Mouse (Mus musculus): ENCODE measurements around the gene E130309D02Rik. TPM values are rescaled to one million over a fixed set of nuclear protein-coding genes. Genes with fewer than 3 reads are reported as not detected.

The E130309D02Rik gene
- polyA plus RNA-seq, 1 experiment: not detected

DNA sequence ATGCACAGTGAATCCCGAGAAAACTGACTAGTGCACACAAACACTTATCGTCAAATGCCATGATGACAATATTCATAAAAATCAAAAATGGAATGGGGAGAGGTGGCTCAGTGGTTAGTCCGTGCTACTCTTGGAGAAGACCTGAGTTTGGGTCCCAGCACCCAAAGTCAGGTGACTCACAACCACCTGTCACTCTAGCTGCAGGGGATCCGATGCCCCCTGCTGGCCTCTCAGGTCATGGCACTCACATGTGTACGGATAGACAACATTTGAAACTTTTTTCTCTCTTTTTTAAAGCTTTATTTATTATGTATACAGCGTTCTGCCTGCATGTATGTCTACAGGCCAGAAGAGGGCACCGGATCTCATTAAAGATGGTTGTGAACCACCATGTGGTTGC lies 16.8 kb downstream of the E130309D02Rik start:
- H3K27ac ChIP-seq (ENCODE audit: insufficient read depth, low read depth, low read length): no peak overlapping the region
- H3K4me3 ChIP-seq (ENCODE audit: insufficient read depth, low read depth, low read length): no peak overlapping the region
- WGBS: 95% methylated on average over 7 of the region's 7 CpGs
- TF ChIP-seq CTCF (IDR thresholded peaks at IDR 0.05; ENCODE audit: insufficient read depth, low read depth, low read length) (no peak), POLR2A (IDR thresholded peaks at IDR 0.05; ENCODE audit: insufficient read depth, low read depth, low read length) (no peak)
- H3K4me1 ChIP-seq (ENCODE audit: control insufficient read depth, insufficient read depth, low read length): peaks cover 6% of the 10 kb centered on the region

DNA sequence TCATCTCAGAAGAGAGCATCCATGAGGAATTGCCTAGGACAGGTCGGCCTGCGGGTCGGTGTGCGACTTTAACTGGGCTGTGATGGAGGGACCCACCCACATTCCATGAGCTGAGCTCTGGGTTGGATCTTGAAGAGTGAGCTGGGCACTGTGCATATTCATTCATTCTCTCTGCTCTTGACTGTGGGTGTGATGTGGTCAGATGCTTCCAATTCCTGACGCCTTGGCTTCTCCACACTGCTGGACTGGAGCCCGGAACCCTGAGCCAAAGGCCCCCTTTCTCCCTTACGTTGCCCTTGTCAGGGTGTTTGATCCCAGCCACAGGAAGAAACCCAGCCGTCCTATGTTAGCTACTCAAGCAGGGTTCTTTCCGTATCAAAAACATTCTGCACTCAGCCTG lies 17.2 kb downstream of the E130309D02Rik start:
- TF ChIP-seq POLR2A (IDR thresholded peaks at IDR 0.05; ENCODE audit: insufficient read depth, low read depth, low read length) (no peak), CTCF (IDR thresholded peaks at IDR 0.05; ENCODE audit: insufficient read depth, low read depth, low read length) (no peak)
- 76% methylated on average over 9 of the region's 9 CpGs for WGBS

GRCm38 (mm10) chr5:143295330-143295729 lies 19.8 kb downstream of the E130309D02Rik start:
- Histone ChIP-seq H3K27ac (ENCODE audit: insufficient read depth, low read depth, low read length) (no peak overlapping the region), H3K4me1 (ENCODE audit: control insufficient read depth, insufficient read depth, low read length) (peaks cover 15% of the 10 kb centered on the region), H3K4me3 (ENCODE audit: insufficient read depth, low read depth, low read length) (no peak overlapping the region)
- 43% methylated on average over 2 of the region's 2 CpGs for WGBS
- no peak for TF ChIP-seq POLR2A (IDR thresholded peaks at IDR 0.05; ENCODE audit: insufficient read depth, low read depth, low read length)

More for the DNA sequence above, 17.2 kb downstream of the E130309D02Rik start:
- H3K4me1 ChIP-seq (ENCODE audit: control insufficient read depth, insufficient read depth, low read length): peaks cover 8% of the 10 kb centered on the region
- no peak overlapping the region for H3K4me3 ChIP-seq (ENCODE audit: insufficient read depth, low read depth, low read length)
- no peak overlapping the region for H3K27ac ChIP-seq (ENCODE audit: insufficient read depth, low read depth, low read length)

GRCm38 (mm10) chr5:143294862-143295261 lies 20.3 kb downstream of the E130309D02Rik start:
- 97% methylated on average over 3 of the region's 3 CpGs for WGBS
- TF ChIP-seq POLR2A (IDR thresholded peaks at IDR 0.05; ENCODE audit: insufficient read depth, low read depth, low read length) (no peak), CTCF (IDR thresholded peaks at IDR 0.05; ENCODE audit: insufficient read depth, low read depth, low read length) (no peak)
- H3K4me1 ChIP-seq (ENCODE audit: control insufficient read depth, insufficient read depth, low read length): peaks cover 15% of the 10 kb centered on the region
- H3K4me3 ChIP-seq (ENCODE audit: insufficient read depth, low read depth, low read length): no peak overlapping the region
- no peak overlapping the region for H3K27ac ChIP-seq (ENCODE audit: insufficient read depth, low read depth, low read length)

DNA sequence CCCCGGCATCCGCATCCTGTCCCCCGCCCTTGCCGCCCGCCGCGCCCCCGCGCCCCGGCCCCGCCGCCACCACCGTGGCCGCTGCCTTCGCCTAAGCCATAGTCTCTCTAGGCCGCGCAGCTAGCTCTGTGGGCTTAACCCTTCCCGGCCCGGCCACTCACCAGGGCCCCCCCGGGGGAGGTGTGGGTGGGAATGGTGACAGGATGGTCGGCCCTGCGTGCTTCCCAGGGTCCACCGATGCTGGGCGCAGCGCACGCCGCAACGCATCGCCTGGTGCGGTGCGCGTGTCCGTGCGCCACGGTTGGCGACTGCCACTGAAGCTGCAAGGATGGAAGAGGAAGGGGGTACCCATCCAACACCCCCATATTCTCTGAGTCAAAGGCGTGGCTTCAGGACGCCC lies 21.8 kb downstream of the E130309D02Rik start, which contains the start of gene Zfp853:
Gene Zfp853 (minus strand): TSS at position 220 of the 400 bp plus-strand sequence.
- Histone ChIP-seq H3K4me3 (ENCODE audit: insufficient read depth, low read depth, low read length) (peak within 1 kb of the TSS; percentile 50), H3K27ac (ENCODE audit: insufficient read depth, low read depth, low read length) (no peak within 1 kb of the TSS), H3K4me1 (ENCODE audit: control insufficient read depth, insufficient read depth, low read length) (peaks cover 15% of the 10 kb centered on the region)
- TF ChIP-seq CTCF (IDR thresholded peaks at IDR 0.05; ENCODE audit: insufficient read depth, low read depth, low read length) (no peak), POLR2A (IDR thresholded peaks at IDR 0.05; ENCODE audit: insufficient read depth, low read depth, low read length) (no peak)
- WGBS: 1% methylated on average over 26 of the region's 38 CpGs

GRCm38 (mm10) chr5:143292879-143293278 lies 22.3 kb downstream of the E130309D02Rik start:
- Histone ChIP-seq H3K4me3 (ENCODE audit: insufficient read depth, low read depth, low read length) (peak overlapping the region; percentile 50), H3K27ac (ENCODE audit: insufficient read depth, low read depth, low read length) (no peak overlapping the region), H3K4me1 (ENCODE audit: control insufficient read depth, insufficient read depth, low read length) (peaks cover 15% of the 10 kb centered on the region)
- 5% methylated on average over 19 of the region's 19 CpGs for WGBS
- TF ChIP-seq POLR2A (IDR thresholded peaks at IDR 0.05; ENCODE audit: insufficient read depth, low read depth, low read length) (no peak), CTCF (IDR thresholded peaks at IDR 0.05; ENCODE audit: insufficient read depth, low read depth, low read length) (no peak)

DNA sequence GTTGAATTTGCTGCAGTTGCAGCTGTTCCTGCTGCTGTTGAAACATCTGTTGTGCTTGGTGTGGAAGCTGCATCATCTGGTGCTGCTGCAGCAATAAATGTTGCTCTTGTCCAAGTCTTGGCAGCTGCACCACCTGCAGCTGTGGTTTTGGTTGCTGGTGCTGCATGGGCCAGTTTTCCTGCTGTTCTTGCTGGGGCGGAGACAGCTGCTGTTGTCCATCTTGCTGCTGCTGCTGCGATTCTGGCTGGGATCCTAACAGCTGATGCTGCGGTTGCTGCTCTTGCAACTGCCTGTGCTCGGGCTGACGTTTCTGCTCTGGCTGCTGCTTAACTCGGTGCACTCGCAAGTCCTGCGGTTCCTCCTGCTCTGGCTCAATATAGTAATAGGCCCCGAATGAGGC lies 25.9 kb downstream of the E130309D02Rik start:
- H3K27ac ChIP-seq (ENCODE audit: insufficient read depth, low read depth, low read length): no peak overlapping the region
- 82% methylated on average over 9 of the region's 9 CpGs for WGBS
- TF ChIP-seq CTCF (IDR thresholded peaks at IDR 0.05; ENCODE audit: insufficient read depth, low read depth, low read length): no peak
- TF ChIP-seq POLR2A (IDR thresholded peaks at IDR 0.05; ENCODE audit: insufficient read depth, low read depth, low read length): no peak

DNA sequence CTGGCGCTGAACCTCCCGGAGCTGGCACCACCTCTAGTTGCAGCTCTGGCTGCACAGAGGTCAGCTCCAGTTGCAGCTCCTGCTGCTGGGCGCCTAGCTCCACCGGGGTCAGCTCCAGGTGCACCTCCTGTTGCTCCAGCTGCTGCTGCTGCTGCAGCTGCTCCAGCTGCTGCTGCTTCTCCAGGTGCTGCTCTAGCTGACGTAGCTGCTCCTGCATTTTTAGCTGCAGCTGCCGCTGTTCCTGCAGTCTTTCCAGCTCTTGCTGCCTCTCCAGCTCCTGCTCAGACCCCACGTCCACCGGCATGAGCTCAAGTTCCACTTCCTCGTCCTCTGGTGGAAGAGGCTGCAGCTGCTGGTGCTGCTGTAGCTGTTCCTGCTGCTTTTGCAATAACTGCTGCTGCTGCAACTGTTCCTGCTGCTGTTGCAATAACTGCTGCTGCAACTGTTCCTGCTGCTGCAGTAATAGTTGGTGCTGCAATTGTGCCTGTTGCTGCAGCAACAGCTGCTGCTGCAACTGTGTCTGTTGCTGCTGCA lies 26.7 kb downstream of the E130309D02Rik start:
- Histone ChIP-seq H3K4me3 (ENCODE audit: insufficient read depth, low read depth, low read length) (no peak overlapping the region), H3K27ac (ENCODE audit: insufficient read depth, low read depth, low read length) (no peak overlapping the region), H3K4me1 (ENCODE audit: control insufficient read depth, insufficient read depth, low read length) (peaks cover 11% of the 10 kb centered on the region)
- WGBS: 60% methylated on average over 9 of the region's 9 CpGs
- TF ChIP-seq CTCF (IDR thresholded peaks at IDR 0.05; ENCODE audit: insufficient read depth, low read depth, low read length) (no peak), POLR2A (IDR thresholded peaks at IDR 0.05; ENCODE audit: insufficient read depth, low read depth, low read length) (no peak)

More for the DNA sequence above, 25.9 kb downstream of the E130309D02Rik start:
- Histone ChIP-seq H3K4me1 (ENCODE audit: control insufficient read depth, insufficient read depth, low read length) (peaks cover 16% of the 10 kb centered on the region), H3K4me3 (ENCODE audit: insufficient read depth, low read depth, low read length) (no peak overlapping the region)

GRCm38 (mm10) chr5:143287774-143288328 lies 27.3 kb downstream of the E130309D02Rik start:
- 40% methylated on average over 48 of the region's 48 CpGs for WGBS
- H3K4me3 ChIP-seq (ENCODE audit: insufficient read depth, low read depth, low read length): peak overlapping the region; percentile 4; the same call in 1 of the 2 replicates
- peaks cover 7% of the 10 kb centered on the region for H3K4me1 ChIP-seq (ENCODE audit: control insufficient read depth, insufficient read depth, low read length)
- TF ChIP-seq CTCF (IDR thresholded peaks at IDR 0.05; ENCODE audit: insufficient read depth, low read depth, low read length): no peak
- no peak for TF ChIP-seq POLR2A (IDR thresholded peaks at IDR 0.05; ENCODE audit: insufficient read depth, low read depth, low read length)
- H3K27ac ChIP-seq (ENCODE audit: insufficient read depth, low read depth, low read length): no peak overlapping the region
